Mouse (Mus musculus) erythroblast, embryonic 14.5 days (primary cell): ENCODE results near the gene Rps28. TPM values are rescaled to one million over a fixed set of nuclear protein-coding genes. Genes with fewer than 3 reads are reported as not detected.
A peak's percentile ranks its signal among the peaks of the same experiment; 100 is the strongest.

Experiments used
- H3K27me3 ChIP-seq: 2 replicates; pipeline ENCODE4 v1.6.1; 2012; ENCODE audit warnings: inconsistent platforms; ENCODE audit not compliant: control insufficient read depth
- H3K36me3 ChIP-seq: 2 replicates; pipeline ENCODE4 v1.6.1; 2012; ENCODE audit warnings: mild to moderate bottlenecking, inconsistent platforms; ENCODE audit not compliant: control insufficient read depth
- H3K4me1 ChIP-seq: 2 replicates; pipeline ENCODE4 v1.6.1; 2012; ENCODE audit warnings: inconsistent platforms; ENCODE audit not compliant: control insufficient read depth
- H3K4me3 ChIP-seq: replicated peaks from 2 replicates; pipeline ENCODE3; 2012; ENCODE audit warnings: moderate library complexity, mild to moderate bottlenecking, inconsistent platforms
- H3K9me3 ChIP-seq: 2 replicates; pipeline ENCODE4 v1.6.1; 2012; ENCODE audit warnings: low read length, inconsistent platforms, mixed read lengths; ENCODE audit not compliant: control insufficient read depth
- GATA1 ChIP-seq: IDR thresholded peaks from 2 replicates; pipeline ENCODE4 v1.6.1; 2012; ENCODE audit warnings: low read length, inconsistent platforms, mixed read lengths
- TAL1 ChIP-seq: IDR thresholded peaks from 3 replicates; pipeline ENCODE4 v1.6.1; 2012; ENCODE audit warnings: low read length, inconsistent platforms, mixed read lengths
- polyA plus RNA-seq: library from polyadenylated mRNA; stranded (reverse); fragments of >175 nt; gene quantifications from 2 replicates; pipeline ENCODE4 v1.2.3, GENCODE M21; 2012

Rps28 gene
- polyA plus RNA-seq, 1 experiment: 366 TPM

- Histone ChIP-seq H3K9me3 (no peaks in the 10 kb centered on the region), H3K36me3 (peaks cover 25% of the 10 kb centered on the region), H3K27me3 (peaks cover 31% of the 10 kb centered on the region), H3K4me1 (peaks cover 38% of the 10 kb centered on the region), H3K4me3 (no peak overlapping the region)
- TF ChIP-seq GATA1 (no peak), TAL1 (no peak)
Observed at GRCm38 (mm10) chr17:33815399-33815798, 9.0 kb downstream of the Rps28 start.

- no peak overlapping the region for H3K4me3 ChIP-seq
- H3K36me3 ChIP-seq: peaks cover 1% of the 10 kb centered on the region
- H3K27me3 ChIP-seq: peaks cover 47% of the 10 kb centered on the region
- peaks cover 30% of the 10 kb centered on the region for H3K4me1 ChIP-seq
- H3K9me3 ChIP-seq: no peaks in the 10 kb centered on the region
- TF ChIP-seq TAL1 (no peak), GATA1 (no peak)
Observed at GRCm38 (mm10) chr17:33812990-33813389, 11.4 kb downstream of the Rps28 start.

GRCm38 (mm10) chr17:33812475-33812874 is 11.9 kb downstream of the Rps28 start:
- Histone ChIP-seq H3K4me3 (no peak overlapping the region), H3K9me3 (no peaks in the 10 kb centered on the region), H3K27me3 (peaks cover 47% of the 10 kb centered on the region), H3K36me3 (no peaks in the 10 kb centered on the region), H3K4me1 (peaks cover 25% of the 10 kb centered on the region)
- TF ChIP-seq TAL1: no peak
- TF ChIP-seq GATA1: no peak

- Histone ChIP-seq H3K4me3 (no peak overlapping the region), H3K27me3 (peaks cover 47% of the 10 kb centered on the region), H3K4me1 (peaks cover 15% of the 10 kb centered on the region), H3K9me3 (no peaks in the 10 kb centered on the region), H3K36me3 (no peaks in the 10 kb centered on the region)
- TF ChIP-seq TAL1 (no peak), GATA1 (no peak)
Observed at GRCm38 (mm10) chr17:33811142-33811516, 13.2 kb downstream of the Rps28 start.

GRCm38 (mm10) chr17:33810334-33811141 is 13.8 kb downstream of the Rps28 start, which contains the start of gene Kank3:
Kank3 (plus strand) TSS chr17:33810519.
- Histone ChIP-seq H3K9me3 (no peaks in the 10 kb centered on the region), H3K4me3 (peak within 1 kb of the TSS; percentile 61), H3K4me1 (peaks cover 15% of the 10 kb centered on the region), H3K27me3 (peaks cover 47% of the 10 kb centered on the region), H3K36me3 (no peaks in the 10 kb centered on the region)
- TF ChIP-seq GATA1: no peak

- peaks cover 23% of the 10 kb centered on the region for H3K4me1 ChIP-seq
- peaks cover 39% of the 10 kb centered on the region for H3K27me3 ChIP-seq
- no peaks in the 10 kb centered on the region for H3K9me3 ChIP-seq
- H3K4me3 ChIP-seq: no peak overlapping the region
- TF ChIP-seq GATA1 (no peak), TAL1 (no peak)
- H3K36me3 ChIP-seq: no peaks in the 10 kb centered on the region
Observed at GRCm38 (mm10) chr17:33808192-33808591, 16.2 kb downstream of the Rps28 start.

- Histone ChIP-seq H3K4me1 (peaks cover 23% of the 10 kb centered on the region), H3K9me3 (no peaks in the 10 kb centered on the region), H3K4me3 (no peak overlapping the region), H3K36me3 (no peaks in the 10 kb centered on the region), H3K27me3 (peaks cover 33% of the 10 kb centered on the region)
- TF ChIP-seq GATA1: no peak
- no peak for TF ChIP-seq TAL1
Observed at GRCm38 (mm10) chr17:33807181-33807888, 17.0 kb downstream of the Rps28 start.

- Histone ChIP-seq H3K4me1 (peaks cover 8% of the 10 kb centered on the region), H3K4me3 (no peak overlapping the region), H3K27me3 (peaks cover 15% of the 10 kb centered on the region), H3K9me3 (no peaks in the 10 kb centered on the region), H3K36me3 (no peaks in the 10 kb centered on the region)
- TF ChIP-seq TAL1 (no peak), GATA1 (no peak)
Observed at GRCm38 (mm10) chr17:33804745-33805144, 19.6 kb downstream of the Rps28 start.

- TF ChIP-seq GATA1 (no peak), TAL1 (no peak)
- Histone ChIP-seq H3K9me3 (no peaks in the 10 kb centered on the region), H3K4me3 (no peak overlapping the region), H3K4me1 (peaks cover 8% of the 10 kb centered on the region), H3K27me3 (peaks cover 11% of the 10 kb centered on the region), H3K36me3 (no peaks in the 10 kb centered on the region)
Observed at GRCm38 (mm10) chr17:33804205-33804604, 20.2 kb downstream of the Rps28 start.
